Mouse (Mus musculus) urinary bladder, adult 18-20 months (tissue): Measurements from ENCODE around the gene H2-T22.
A peak's percentile ranks its signal among the peaks of the same experiment; 100 is the strongest.
"Not testable (repeated sequence)": the region's sequence is repeated elsewhere in the genome, so short reads cannot be mapped to it uniquely, and the experiment has no call there.

Source experiments
- DNase-seq, 2 experiments: peaks; one replicate each; pipeline ENCODE4 v3.0.0; 2022; ENCODE audit warnings: low spot score in 2 of 2, mixed read lengths in 2 of 2

H2-T22 gene

DNA sequence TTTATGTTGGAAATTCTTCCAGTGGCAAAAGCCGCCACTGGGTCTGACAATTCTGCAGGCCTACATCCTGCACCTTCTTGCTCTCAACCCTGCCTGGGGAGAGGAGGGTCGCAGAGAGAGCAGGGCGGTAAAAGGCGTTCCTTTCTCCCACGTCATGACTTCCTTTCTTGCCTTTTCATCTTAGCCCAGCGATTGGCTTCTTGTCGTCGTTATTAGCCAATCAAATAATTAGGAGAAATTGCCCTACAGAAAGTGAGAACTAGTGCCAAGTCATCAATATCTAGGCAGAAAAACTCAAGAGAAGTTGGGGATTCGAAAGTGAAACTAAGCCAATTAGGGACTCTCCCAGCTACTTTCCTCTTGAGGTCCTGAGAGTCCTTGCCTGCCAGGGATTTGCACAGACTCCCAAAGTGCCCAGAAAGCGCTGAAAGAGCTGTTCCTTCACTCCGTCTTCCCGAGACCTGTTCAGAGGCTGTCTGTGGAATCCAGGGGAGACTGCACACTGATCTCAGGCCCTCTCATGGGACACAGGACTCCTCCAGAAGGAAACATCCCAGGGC lies at the start of gene H2-T22, which contains the start of gene Gm6034:
Gene H2-T22, minus strand, starts transcription at position 138 of the 560 bp plus-strand sequence.
Gene Gm6034, plus strand, starts transcription at position 352 of the 560 bp plus-strand sequence.
- DNase-seq: peak; percentile 47 to 77

DNA sequence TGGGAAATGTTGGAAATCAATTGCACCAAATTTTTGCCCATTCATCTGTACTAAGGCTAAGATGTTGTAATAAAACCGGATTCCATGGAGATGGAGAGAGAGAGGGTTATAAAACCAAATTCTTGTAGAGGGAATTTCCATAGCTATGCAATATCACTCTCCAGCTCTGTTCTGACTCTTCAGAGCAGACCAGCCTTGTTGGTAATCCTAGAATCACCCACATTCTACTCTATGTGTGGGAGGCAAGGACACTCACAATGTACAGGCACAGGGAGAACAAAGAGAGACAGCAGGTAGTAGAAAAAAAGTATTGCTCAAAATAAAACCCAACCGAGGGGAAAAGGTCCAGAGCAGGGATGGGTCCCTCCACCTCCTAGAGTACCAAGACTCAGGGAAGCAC lies 49.4 kb upstream of the H2-T22 start:
- not testable (repeated sequence) for DNase-seq

DNA sequence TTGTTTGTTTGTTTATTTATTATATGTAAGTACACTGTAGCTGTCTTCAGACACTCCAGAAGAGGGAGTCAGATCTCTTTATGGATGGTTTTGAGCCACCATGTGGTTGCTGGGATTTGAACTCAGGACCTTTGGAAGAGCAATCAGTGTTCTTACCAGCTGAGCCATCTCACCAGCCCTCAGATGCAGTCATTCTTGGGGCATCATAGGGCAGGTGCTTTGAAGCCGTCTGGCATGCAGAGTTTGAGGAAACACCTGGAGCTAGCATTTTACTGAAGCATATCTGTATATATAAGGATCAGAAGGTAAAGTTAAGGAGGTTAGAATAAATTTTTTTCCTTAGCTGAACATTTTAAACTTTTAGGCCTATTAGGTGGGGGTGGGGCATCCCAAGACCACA lies 43.4 kb upstream of the H2-T22 start:
- not testable (repeated sequence) for DNase-seq

DNA sequence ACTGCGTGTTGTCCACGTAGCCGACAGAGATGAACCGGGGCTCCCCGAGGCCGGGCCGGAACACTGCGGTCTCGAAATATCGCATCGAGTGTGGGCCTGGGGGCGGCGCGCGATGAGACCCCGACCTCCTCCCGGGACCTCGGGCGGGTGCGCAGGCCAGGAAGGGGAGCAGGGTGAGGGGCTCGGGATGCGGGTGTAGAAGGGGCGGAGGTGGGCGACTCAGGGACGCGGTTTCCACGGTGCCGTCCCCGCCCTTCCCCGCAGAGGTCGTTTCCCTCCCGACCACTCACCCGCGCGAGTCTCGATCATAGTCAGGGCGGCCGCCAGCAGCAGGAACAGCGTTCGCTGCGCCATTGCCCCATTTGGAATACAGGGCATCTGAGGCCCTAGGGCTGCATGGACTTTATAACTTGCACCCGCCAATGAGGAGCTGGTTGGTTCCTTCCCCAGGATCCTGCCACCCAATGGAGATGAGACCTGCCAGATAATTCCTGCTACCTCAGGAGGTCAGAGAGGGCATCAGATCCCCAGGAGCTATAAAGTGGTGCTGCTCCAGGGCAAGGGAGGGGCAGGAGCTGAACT lies 41.4 kb upstream of the H2-T22 start:
- no peak for DNase-seq

DNA sequence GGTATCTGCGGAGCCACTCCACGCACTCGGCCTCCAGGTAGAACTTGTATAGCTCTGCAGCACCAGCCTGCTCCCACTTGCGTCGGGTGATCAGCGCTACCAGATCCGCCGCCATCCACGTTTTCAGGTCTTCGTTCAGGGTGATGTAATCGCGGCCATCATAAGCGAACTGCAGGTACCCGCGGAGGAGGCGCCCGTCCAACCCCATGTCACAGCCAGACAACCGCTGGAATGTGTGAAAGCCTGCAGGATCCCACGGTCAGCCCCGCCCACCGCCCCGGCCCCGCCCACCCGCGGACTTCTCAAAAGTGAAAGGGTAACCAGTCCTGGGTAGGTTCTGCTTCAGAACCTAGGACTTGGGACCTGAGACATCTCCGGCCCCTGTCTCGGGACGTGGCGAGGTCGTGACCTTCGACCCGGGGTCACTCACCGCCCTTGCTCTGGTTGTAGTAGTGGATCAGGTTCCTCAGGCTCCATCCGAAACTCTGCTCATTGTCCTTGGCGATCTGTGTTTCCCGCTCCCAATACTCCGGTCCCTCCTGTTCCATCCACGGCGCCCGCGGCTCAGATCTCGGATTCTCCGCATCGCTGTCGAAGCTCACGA lies 40.8 kb upstream of the H2-T22 start:
- peak in 1 of 2 experiments; percentile 31 for DNase-seq

DNA sequence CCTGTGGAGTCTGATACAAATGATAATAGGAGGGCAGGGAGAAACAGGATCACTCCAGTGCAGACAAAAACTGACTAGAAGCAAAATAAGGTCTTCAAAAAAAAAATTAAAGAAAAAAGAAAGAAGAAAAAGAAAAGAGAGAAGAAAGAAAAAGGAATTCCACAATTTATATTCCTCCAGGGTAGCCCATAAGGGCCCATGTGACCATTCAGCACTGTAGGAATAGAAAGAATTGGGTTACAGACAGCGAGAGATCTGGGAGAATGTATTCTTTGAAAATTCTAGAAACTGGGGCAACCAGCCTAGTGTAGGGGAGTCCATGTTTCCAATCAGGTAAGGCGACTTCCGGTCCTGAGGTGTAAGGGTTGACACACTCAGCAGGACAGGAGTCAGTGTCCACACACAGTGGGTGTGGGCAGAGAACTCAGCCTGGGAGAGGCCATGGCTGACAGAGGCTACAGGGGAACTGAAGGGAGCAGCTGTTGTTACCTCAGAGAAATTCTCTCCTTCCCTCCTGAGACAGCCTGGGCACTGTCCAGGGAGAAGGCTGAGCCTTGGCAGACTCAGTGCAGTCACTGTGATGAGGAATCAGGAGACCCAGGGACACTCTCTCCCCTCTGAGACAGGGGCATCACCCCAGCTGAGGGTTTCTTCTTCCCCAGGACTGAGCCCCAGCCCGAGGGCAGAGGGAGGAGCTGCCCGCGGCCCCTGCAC lies 40.1 kb upstream of the H2-T22 start:
- DNase-seq: peak in 1 of 2 experiments; percentile 18

DNA sequence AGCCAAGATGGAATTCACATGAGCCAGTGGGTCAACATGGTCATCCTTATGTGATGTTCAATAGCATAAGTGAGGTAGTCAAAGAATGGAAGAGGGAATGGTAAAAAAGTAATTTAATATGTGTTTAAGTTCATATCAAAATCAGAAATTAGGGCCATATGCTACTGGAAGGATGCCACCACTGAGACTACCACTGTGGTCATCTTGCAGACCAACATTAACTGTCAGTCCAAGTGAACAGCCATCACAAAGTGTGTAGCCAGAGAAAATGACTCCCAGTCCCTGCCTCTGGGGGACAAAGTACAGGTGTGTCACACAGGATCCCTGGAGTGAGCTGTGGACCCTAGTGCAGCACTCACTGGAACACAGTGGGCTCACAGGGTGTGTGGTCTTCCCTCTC lies 39.4 kb upstream of the H2-T22 start:
- DNase-seq: not testable (repeated sequence)

DNA sequence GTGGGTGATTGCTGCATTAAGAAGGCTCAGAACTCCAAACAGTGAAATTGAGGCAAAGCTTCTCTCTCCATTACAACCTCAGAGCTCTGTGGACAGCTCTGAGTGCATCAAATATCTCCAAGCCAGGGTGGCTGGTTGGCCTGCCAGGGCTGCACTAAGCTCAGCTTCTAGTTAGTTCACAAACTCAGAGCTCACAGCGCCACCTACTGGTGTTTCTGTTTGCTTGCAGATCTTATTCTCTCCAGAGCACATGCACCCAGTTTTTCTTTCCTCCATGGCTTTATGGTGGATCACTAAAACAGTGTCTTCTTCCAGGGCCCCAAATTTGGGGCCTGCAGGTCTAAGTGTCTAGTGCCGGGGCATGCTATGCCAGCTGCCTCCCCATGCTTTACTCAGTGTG lies 18.3 kb upstream of the H2-T22 start:
- peak; percentile 76 to 81 for DNase-seq

DNA sequence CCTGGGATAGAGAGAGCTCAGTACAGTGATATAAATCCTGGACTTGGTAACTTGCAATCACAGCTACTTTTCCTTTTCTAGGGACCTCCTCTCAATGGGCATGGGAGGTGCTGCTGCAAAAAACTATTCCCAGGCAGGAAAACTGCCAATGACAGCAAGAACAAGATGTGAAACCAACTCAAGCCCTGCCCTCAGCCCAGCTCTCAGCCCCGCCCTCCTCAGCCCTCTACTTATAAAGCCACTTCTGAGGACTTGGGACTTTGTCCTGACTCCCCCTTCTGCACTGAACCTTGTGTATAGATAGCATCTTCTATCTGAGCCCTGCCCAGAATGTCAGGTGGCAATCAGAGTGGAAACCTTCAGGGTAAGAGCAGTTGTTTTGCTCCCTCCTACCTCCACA lies 15.8 kb upstream of the H2-T22 start, which contains the start of gene Gm11127:
Gene Gm11127, minus strand, starts transcription at position 10 of the 400 bp plus-strand sequence.
- DNase-seq: not testable (repeated sequence)

DNA sequence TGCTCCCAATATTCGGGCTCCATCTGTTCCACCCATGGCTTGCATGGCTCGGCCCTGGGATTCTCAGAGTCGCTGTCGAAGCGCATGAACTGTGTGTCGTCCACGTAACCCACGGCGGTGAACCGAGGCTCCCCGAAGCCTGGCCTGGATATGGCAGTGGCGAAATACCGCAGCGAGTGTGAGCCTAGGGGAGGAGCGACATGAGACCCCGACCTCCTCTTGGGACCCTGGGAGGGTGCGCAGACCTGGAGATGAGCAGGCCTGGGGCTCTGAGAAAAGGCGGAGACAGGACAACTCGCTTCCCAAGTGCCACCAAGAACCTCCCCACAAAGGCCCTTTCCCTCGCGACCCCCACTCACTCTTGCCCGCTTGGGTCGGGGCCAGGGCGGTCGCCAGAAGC lies 15.4 kb upstream of the H2-T22 start:
- not testable (repeated sequence) for DNase-seq

DNA sequence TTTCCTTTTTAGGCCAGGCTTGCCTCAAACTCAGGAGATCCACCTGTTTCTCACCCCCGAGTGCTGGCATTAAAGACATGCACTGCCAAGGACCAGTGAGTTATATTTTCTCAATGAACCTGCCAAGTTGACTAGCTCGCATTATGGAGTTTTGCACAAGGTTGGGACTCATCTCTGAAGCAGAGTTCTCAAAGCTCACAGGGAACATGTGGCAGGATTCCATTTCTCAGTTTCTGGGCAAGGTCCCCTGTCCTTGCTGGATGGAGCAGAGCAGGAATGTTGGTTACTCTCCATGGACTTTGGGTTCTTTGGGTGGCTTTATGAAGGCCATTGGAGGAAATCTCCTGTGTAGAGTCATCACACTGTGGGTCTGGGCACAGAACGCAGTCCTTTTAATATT lies 739 bp upstream of the H2-T22 start:
- DNase-seq: no peak

DNA sequence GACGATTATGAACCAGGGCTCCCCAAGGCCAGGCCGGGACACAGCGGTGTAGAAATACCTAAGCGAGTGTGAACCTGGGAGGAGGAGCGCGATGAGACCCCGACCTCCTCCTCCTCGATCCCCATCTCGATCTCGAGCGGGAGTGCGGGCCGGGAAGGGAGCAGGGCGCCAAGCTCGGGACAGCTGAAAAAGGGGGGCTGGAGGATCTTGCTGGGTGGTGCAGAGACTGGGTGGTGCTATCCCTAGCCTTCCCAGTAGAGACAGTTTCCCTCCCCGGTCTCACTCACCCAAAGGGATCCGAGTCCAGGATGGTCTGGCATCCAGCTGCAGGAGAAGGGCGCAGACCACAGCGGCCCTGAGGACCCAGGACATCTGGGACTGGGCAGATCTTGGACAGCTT lies 492 bp downstream of the H2-T22 start:
- DNase-seq: not testable (repeated sequence)

DNA sequence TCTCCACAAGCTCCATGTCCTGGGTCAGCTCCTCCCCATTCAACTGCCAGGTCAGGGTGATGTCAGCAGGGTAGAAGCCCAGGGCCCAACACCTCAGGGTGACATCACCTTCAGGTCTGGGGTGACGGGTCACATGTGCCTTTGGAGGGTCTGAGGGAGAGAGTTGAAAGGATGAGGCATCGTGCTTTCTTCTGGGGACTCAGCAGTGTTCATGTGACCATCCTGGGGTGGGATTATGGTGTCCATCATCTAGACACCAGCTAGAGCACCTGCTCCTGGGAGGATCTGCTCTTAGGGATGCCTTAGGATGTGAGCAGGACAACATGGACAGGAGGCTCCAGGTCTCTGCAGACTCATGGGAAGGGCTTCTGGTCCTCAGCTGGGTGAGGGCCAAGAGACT lies 1.9 kb downstream of the H2-T22 start:
- DNase-seq: not testable (repeated sequence)

DNA sequence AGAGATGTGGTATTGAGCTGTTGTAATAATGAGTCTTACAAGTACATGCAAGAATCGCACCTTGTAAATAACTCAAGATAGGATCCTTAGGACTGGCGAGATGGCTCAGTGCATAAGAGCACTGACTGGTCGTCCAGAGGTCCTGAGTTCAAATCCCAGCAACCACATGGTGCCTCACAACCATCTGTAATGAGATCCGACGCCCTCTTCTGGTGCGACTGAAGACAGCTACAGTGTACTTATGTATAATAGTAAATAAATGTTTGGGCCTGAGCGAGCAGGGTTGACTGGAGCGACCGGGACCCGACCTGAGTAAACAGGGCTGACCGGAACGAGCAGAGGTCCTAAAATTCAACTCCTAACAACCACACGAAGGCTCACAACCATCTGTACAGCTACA lies 6.4 kb downstream of the H2-T22 start:
- not testable (repeated sequence) for DNase-seq

DNA sequence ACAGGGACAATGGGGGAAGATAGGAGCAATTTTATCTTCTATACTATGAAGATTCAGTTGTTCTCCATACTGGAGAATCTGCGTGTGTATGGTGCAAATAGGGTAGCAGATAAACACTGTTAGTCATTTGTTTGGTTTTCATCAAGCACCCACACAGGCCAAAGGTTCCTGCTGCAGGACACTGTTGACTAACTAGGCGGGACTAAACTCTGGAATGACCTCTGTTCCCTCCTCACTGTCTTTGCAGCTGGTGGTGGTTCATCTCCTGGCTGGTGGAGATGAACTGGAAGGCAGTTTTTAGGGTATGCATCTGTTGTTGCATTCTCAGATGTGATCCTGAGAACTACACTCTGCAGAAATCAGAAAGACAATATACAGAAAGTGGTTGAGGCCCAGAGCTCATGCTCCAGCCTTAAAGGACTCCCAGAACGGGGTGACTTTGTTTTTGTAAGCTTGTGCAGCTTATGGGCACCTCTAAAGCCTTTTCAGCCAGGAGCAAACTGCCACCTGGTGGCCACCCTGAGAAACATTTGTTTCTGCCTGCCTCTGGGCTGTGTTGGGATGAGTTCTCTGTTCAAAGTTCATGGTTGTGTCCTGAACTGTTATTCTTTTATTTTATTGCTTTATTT lies 7.4 kb downstream of the H2-T22 start:
- peak in 1 of 2 experiments; percentile 58 for DNase-seq

DNA sequence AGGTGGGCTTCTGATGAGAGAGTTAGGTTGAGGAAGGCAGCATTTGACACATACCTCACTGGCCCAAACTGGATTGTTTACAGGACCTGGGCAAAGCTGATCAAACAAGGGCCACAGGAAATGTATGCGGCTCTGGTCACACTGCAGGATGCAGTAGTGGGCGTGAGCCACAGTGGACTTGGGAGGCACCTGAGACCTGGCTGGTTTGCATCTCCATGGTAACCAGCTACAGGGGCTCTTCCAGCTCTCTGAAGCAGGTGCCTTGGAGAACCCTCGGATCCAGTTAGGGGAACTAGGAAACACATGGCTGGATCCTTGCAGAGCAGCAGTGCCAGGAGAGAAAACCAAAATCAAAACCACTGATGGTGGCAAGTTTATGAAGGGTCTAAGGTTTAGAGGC lies 8.0 kb downstream of the H2-T22 start:
- DNase-seq: not testable (repeated sequence)

DNA sequence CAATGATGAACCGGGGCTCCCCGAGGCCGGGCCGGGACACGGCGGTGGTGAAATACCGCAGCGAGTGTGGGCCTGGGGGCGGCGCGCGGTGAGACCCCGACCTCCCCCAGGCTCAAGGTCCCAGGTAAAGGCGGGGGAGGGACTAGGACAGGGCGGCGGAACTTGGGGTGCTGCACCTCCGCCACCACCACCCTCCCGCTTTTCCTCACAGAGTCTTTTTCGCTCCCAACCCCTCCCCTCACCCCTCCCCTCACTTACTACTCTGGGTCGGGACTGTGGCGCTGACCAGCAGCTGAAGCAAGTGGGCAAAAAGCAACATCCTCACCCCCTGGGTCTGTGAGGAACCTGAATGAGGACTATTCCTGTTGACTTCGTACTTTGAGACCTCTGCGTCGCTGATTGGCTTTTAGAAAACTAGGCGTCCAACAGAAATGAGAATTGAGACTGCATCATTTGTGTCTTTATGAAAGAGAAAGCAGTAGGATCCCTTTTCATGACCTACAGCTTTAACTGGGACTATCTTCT lies 10.1 kb downstream of the H2-T22 start, which contains the start of gene H2-T23:
Gene H2-T23, minus strand, starts transcription at position 505 of the 525 bp plus-strand sequence.
- peak; percentile 49 to 55 for DNase-seq

DNA sequence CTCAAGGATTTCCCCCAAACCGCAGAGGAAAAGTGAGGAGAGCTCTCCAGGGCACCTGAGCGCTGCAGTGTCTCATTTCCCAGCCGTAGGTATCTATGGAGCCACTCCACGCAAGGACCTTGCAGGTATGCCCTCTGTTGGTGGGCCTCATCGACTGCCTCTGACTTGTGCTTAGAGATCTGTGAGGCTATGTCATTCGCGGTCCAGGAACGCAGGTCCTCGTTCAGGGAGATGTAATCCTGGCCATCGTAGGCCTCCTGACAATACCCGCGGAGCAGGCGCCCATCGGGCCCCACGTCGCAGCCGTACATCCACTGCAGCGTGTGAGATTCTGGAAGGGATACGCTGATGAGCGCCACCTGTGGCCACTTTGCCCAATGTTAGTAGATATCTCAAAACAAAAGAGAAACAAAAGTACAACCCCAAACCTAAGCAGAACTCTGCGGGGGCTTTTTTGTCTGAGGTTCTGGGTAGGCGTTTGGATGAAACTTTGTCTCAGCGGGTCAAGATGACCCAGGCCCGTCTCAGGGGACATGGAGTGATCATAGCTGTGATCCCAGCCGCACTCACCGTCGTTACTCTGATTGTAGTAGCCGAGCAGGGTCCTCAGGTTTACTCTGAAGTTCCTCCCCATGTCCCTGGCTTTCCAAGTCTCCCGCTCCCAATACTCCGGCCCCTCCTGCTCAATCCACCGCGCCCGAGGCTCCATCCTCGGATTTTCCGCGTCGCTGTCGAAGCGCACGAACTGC lies 10.8 kb downstream of the H2-T22 start:
- DNase-seq: peak; percentile 27 to 69

DNA sequence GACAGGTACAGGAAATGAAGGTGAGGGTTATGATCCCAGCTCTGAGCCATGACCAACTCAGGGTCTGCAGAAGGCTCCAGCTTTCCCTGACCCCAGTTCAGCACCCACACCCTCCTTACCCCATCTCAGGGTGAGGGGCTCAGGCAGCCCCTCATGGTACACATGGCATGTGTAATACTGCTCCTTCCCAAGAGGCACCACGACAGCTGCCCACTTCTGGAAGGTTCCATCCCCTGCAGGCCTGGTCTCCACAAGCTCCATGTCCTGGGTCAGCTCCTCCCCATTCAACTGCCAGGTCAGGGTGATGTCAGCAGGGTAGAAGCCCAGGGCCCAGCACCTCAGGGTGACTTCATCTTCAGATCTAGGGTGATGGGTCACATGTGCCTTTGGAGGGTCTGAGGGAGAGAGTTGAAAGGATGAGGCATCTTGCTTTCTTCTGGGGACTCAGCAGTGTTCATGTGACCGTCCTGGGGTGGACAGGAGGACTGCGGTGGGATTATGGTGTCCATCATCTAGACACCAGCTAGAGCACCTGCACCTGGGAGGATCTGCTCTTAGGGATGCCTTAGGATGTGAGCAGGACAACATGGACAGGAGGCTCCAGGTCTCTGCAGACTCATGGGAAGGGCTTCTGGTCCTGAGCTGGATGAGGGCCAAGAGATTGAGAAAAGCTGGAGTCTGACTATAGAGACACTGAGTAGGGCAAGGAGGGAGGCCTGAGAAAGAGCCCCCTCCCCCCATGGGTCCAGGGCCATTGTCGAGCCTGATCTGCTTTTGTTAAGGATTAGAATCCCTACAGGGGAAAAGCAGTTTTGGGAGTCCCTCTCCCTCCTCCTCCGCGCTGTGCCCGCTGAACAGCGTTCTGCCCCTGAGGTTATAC lies 11.6 kb downstream of the H2-T22 start:
- not testable (repeated sequence) for DNase-seq
